Mouse (Mus musculus) MEL (cell line): ENCODE measurements at regions not wholly inside any gene's neighbourhood (a gene's known extent, or its start where the extent isn't known, plus 50 kb on each side); places are given as distances from the start of the nearest gene placed in this dataset.

Experiments
- CTCF ChIP-seq, 3 experiments: IDR thresholded peaks in 2 of 3; conservative IDR thresholded peaks in 1 of 3; 2 replicates each; pipeline ENCODE4 v1.5.1; 2011 to 2012; ENCODE audit warnings: low read length in 3 of 3, low read depth in 2 of 3, mild to moderate bottlenecking in 2 of 3, improper control_type of control experiment in 1 of 3, inconsistent platforms in 1 of 3, mixed read lengths in 1 of 3, moderate library complexity in 1 of 3; ENCODE audit not compliant: control insufficient read depth in 1 of 3, insufficient read depth in 1 of 3, poor library complexity in 1 of 3, severe bottlenecking in 1 of 3
- POLR2AphosphoS2 ChIP-seq: IDR thresholded peaks from 2 replicates; pipeline ENCODE4 v1.6.1; 2011; ENCODE audit warnings: low read length, improper control_type of control experiment

GRCm38 (mm10) chr16:93292965-93293653, 310.8 kb downstream of the Setd4 start:
- TF ChIP-seq POLR2AphosphoS2 (no peak), CTCF (IDR thresholded peaks at IDR 0.05 in 2 of 3, conservative IDR thresholded peaks at IDR 0.05 in 1 of 3; ENCODE audit: control insufficient read depth in 1 of 3, insufficient read depth in 1 of 3, low read depth in 2 of 3, low read length in 3 of 3, poor library complexity in 1 of 3, severe bottlenecking in 1 of 3) (peak; percentile 84 to 94 (median 92))
